In genomic region chr9:69948964-69949363, GRCm38 (mm10) we compare ENCODE assay signal across 1 mouse cellular context.
TF ChIP-seq lines count a peak whose summit lies in the region.

No protein-coding gene starts in this region.

TF ChIP-seq in CH12.LX, 34 proteins besides CTCF, POLR2A, EP300 and RAD21 (continued from another document):
- TF ChIP-seq SIN3A (IDR thresholded peaks at IDR 0.05; ENCODE audit: low read length) (no peak), E2F4 (IDR thresholded peaks at IDR 0.05; ENCODE audit: insufficient replicate concordance, low read depth, low read length) (no peak), MAFK (IDR thresholded peaks at IDR 0.05; ENCODE audit: insufficient replicate concordance, low read length) (no peak), TCF12 (IDR thresholded peaks at IDR 0.05; ENCODE audit: low read depth, low read length) (no peak), JUN (IDR thresholded peaks at IDR 0.05; ENCODE audit: insufficient read depth, low read depth, low read length) (no peak), PAX5 (IDR thresholded peaks at IDR 0.05; ENCODE audit: low read length) (no peak), ZC3H11A (IDR thresholded peaks at IDR 0.05; ENCODE audit: low read depth, low read length) (peak; percentile 47; the same call in 1 of the 2 replicates), MXI1 (IDR thresholded peaks at IDR 0.05; ENCODE audit: low read depth, low read length) (no peak), CHD2 (IDR thresholded peaks at IDR 0.05; ENCODE audit: low read length) (no peak), ETS1 (conservative IDR thresholded peaks at IDR 0.05; ENCODE audit: low read depth, low read length) (no peak), NRF1 (IDR thresholded peaks at IDR 0.05; ENCODE audit: low read depth, low read length) (no peak), MEF2A (IDR thresholded peaks at IDR 0.05; ENCODE audit: borderline replicate concordance, low read depth, low read length) (peak; percentile 44; the same call in 1 of the 2 replicates), POLR2AphosphoS2 (IDR thresholded peaks at IDR 0.05; ENCODE audit: low read depth, low read length) (no peak)
